Mouse (Mus musculus) kidney, adult 10 weeks (tissue): Measurements from ENCODE around the gene Pepd. TPM values are rescaled to one million over a fixed set of nuclear protein-coding genes. Genes with fewer than 3 reads are reported as not detected.

Experiments used
- polyA plus RNA-seq: library from polyadenylated mRNA; stranded (reverse); fragments of 350-450 nt; fragmentation: Illumina TruSeq; extraction: RNeasy Lipid Tissue Mini Kit (QIAGEN cat#74804); gene quantifications from one replicate; pipeline ENCODE4 v1.2.3, GENCODE M21; 2014; ENCODE audit warnings: low read depth, low replicate concordance

Pepd gene
- polyA plus RNA-seq, result 72.4 TPM

DNA sequence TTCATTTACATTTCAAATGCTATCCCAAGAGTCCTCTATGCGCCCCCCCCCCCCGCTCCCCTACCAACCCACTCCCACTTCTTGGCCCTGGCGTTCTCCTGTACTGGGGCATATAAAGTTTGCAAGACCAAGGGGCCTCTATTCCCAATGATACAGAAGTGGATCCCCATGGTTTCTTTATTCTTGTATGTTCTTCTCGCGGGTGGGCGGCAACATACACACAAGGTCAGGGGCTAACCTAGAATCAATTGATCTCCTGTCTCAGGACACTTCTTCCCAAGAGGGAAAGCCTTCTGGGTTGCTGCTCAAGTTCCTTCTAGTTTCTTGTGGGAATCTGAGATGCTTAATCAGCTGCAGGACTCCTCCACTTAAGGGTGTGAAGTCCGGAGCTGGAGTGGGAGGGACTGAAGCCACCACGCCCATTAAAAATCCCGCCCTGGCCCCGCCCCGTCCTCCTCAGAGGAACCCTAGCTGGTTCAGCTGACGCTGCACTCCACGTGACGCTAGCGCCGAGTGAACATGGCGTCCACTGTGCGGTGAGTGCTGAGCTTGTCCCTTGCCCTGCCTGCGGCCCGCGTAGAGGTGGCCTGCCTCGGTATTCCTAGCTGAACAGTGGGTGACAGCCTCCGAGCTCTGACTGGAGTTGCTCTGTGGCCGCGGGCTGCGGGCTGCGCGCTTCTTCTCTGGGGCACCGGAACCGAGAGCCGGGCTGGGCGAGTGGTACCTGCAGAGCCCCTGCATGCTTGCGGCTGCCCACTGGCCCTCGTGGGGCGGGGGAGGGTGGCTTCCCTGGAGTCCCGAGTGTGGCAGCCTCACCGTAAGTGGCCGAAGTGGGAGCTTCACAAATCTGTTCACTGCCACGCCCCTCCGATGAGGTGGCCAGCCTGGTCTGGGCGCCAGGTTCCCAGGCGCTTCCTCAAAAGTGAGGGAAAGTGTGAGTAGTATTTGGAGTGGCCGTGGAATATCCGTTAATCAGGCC is at the start of gene Pepd:
Gene Pepd (plus strand): TSS at position 461 of the 979 bp plus-strand sequence.

DNA sequence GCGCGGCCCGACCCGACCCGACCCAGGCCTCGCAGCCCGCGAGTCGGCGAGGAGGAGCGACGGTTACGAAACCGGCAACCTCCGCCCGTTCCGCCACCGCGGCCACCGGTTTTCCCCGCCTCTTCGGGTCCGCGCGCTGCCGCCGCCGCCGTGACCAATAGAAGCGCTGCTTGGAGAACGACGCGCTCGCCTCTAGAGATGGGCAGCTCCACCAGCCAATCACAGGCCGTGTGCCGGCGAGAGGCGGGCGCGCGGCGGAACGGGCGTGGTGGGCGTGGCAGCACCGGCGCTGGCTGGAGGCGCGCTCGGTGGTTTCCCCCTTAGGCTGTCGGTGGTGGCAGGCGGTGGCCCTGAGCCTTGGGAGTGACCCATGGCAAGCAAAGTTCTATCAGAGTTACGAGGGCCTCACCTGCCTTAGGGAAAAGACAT is 144.3 kb downstream of the Pepd start, which contains the start of gene Cebpg:
Gene Cebpg (minus strand): TSS at position 138 of the 429 bp plus-strand sequence.

Other genes with a start within 250 kb of the Pepd start
- not detected for gene Chst8, start 99.7 kb upstream of the Pepd start, polyA plus RNA-seq
- 49.4 TPM for gene Cebpg, start 144.2 kb downstream of the Pepd start, polyA plus RNA-seq
- gene Cebpa, start 206.9 kb downstream of the Pepd start, polyA plus RNA-seq, result 10.0 TPM